9 mouse cellular contexts compared by ENCODE assay signal in genomic region chr3:108174672-108175531, GRCm38 (mm10). TPM values are rescaled to one million over a fixed set of nuclear protein-coding genes. Genes with fewer than 3 reads are reported as not detected.
A peak's percentile ranks its signal among the peaks of the same experiment; 100 is the strongest.
DNase-seq lines count a peak whose midpoint lies in the region; ATAC-seq lines count a peak whose summit lies in the region.
"Had no signal": no experiment of that assay in that cellular context is flagged by ENCODE, and none has a peak within 500 bp of the region (broad histone marks: within the 10 kb centered on the region; RNA-seq: fewer than 3 reads in every experiment).

No protein-coding gene starts in this region.

- peak overlapping the region; percentile 49 for H3K27ac ChIP-seq in neural tube, embryonic 11.5 days (ENCODE audit: low read depth, low read length)
- H3K27ac ChIP-seq in embryonic facial prominence, embryonic 13.5 days: peak overlapping the region; percentile 58
- H3K27ac ChIP-seq in heart, embryonic 15.5 days: no peak overlapping the region
- peak overlapping the region; percentile 74 for H3K27ac ChIP-seq in midbrain, embryonic 12.5 days (replicated peaks)
- no peak overlapping the region for H3K27ac ChIP-seq in liver, embryonic 12.5 days

- H3K4me1 ChIP-seq in neural tube, embryonic 11.5 days (ENCODE audit: control insufficient read depth, insufficient read depth, low read length): 0 out of 2 replicates have a peak, but pooled peaks cover 5% of the 10 kb centered on the region
- H3K4me1 ChIP-seq in embryonic facial prominence, embryonic 13.5 days: peaks cover 24% of the 10 kb centered on the region
- peaks cover 6% of the 10 kb centered on the region; the same call in 1 of the 2 replicates for H3K4me1 ChIP-seq in heart, embryonic 15.5 days (replicated peaks)
- H3K4me1 ChIP-seq in midbrain, embryonic 12.5 days: peaks cover 20% of the 10 kb centered on the region
- no peaks in the 10 kb centered on the region for H3K4me1 ChIP-seq in liver, embryonic 12.5 days

- WGBS in neural tube, embryonic 11.5 days: 23% methylated on average over 13 of the region's 14 CpGs
- WGBS in embryonic facial prominence, embryonic 13.5 days: 22% methylated on average over 14 of the region's 14 CpGs
- 26% methylated on average over 14 of the region's 14 CpGs for WGBS in heart, embryonic 15.5 days
- WGBS in midbrain, embryonic 12.5 days: 27% methylated on average over 14 of the region's 14 CpGs
- WGBS in liver, embryonic 12.5 days (ENCODE audit: insufficient replicate concordance): 48% methylated on average over 14 of the region's 14 CpGs

- no peaks in the 10 kb centered on the region for H3K36me3 ChIP-seq in neural tube, embryonic 11.5 days (ENCODE audit: control insufficient read depth, insufficient read depth, low read length)
- no peaks in the 10 kb centered on the region for H3K36me3 ChIP-seq in embryonic facial prominence, embryonic 13.5 days
- no peaks in the 10 kb centered on the region for H3K36me3 ChIP-seq in heart, embryonic 15.5 days
- no peaks in the 10 kb centered on the region for H3K36me3 ChIP-seq in midbrain, embryonic 12.5 days
- no peaks in the 10 kb centered on the region for H3K36me3 ChIP-seq in liver, embryonic 12.5 days

- no peaks in the 10 kb centered on the region for H3K9me3 ChIP-seq in neural tube, embryonic 11.5 days (ENCODE audit: control insufficient read depth, low read length)
- no peaks in the 10 kb centered on the region for H3K9me3 ChIP-seq in embryonic facial prominence, embryonic 13.5 days
- no peaks in the 10 kb centered on the region for H3K9me3 ChIP-seq in heart, embryonic 15.5 days (replicated peaks)
- no peaks in the 10 kb centered on the region for H3K9me3 ChIP-seq in midbrain, embryonic 12.5 days
- no peaks in the 10 kb centered on the region for H3K9me3 ChIP-seq in liver, embryonic 12.5 days (replicated peaks)

- 0 out of 2 replicates have a peak overlapping the region, but pooled peaks have one; percentile 15 for H3K9ac ChIP-seq in neural tube, embryonic 11.5 days (ENCODE audit: low read length)
- no peak overlapping the region for H3K9ac ChIP-seq in embryonic facial prominence, embryonic 13.5 days
- H3K9ac ChIP-seq in heart, embryonic 15.5 days: no peak overlapping the region
- 0 out of 2 replicates have a peak overlapping the region, but pooled peaks have one; percentile 34 for H3K9ac ChIP-seq in midbrain, embryonic 12.5 days (replicated peaks)
- H3K9ac ChIP-seq in liver, embryonic 12.5 days: no peak overlapping the region

- 0 out of 2 replicates have a peak, but pooled peaks have one; percentile 48 for ATAC-seq in neural tube, embryonic 11.5 days (ENCODE audit: insufficient read depth, low FRiP score, low TSS enrichment)
- ATAC-seq in embryonic facial prominence, embryonic 13.5 days (ENCODE audit: insufficient number of reproducible peaks, insufficient read depth, low FRiP score, low TSS enrichment, low read depth): peak; percentile 77
- ATAC-seq in heart, embryonic 15.5 days (replicated peaks; ENCODE audit: insufficient number of reproducible peaks, insufficient read depth, low FRiP score, low read depth): no peak; the same call in 1 of the 2 replicates
- peak; percentile 85 for ATAC-seq in midbrain, embryonic 12.5 days (ENCODE audit: low FRiP score, low read depth)
- no peak for ATAC-seq in liver, embryonic 12.5 days

- H3K4me3 ChIP-seq in neural tube, embryonic 11.5 days (ENCODE audit: low read depth, low read length): no peak overlapping the region
- H3K4me3 ChIP-seq in embryonic facial prominence, embryonic 13.5 days: no peak overlapping the region
- H3K4me3 ChIP-seq in heart, embryonic 15.5 days: no peak overlapping the region
- no peak overlapping the region for H3K4me3 ChIP-seq in midbrain, embryonic 12.5 days
- H3K4me3 ChIP-seq in liver, embryonic 12.5 days: no peak overlapping the region
- H3K4me3 ChIP-seq: myocyte had no signal

- no peak for DNase-seq in neural tube, embryonic 11.5 days (ENCODE audit: low spot score)
- DNase-seq in neural tube, embryonic 10.5 days (ENCODE audit: extremely low spot score, low spot score): no peak
- DNase-seq in kidney, postnatal 4 days: peak; percentile 56 to 62
- no peak for DNase-seq in thymus, postnatal 0 days (ENCODE audit: low spot score)

- no peak overlapping the region for H3K4me2 ChIP-seq in neural tube, embryonic 11.5 days (ENCODE audit: low read depth)
- peak overlapping the region; percentile 12 for H3K4me2 ChIP-seq in embryonic facial prominence, embryonic 13.5 days
- peak overlapping the region; percentile 14; the same call in 1 of the 2 replicates for H3K4me2 ChIP-seq in heart, embryonic 15.5 days
- H3K4me2 ChIP-seq in midbrain, embryonic 12.5 days (replicated peaks): peak overlapping the region; percentile 25; the same call in 1 of the 2 replicates
- no peak overlapping the region for H3K4me2 ChIP-seq in liver, embryonic 12.5 days

- H3K27me3 ChIP-seq in neural tube, embryonic 11.5 days (ENCODE audit: control insufficient read depth, insufficient read depth, low read length): no peaks in the 10 kb centered on the region
- no peaks in the 10 kb centered on the region for H3K27me3 ChIP-seq in embryonic facial prominence, embryonic 13.5 days
- 0 out of 2 replicates have a peak, but pooled peaks cover 14% of the 10 kb centered on the region for H3K27me3 ChIP-seq in heart, embryonic 15.5 days
- no peaks in the 10 kb centered on the region; the same call in 1 of the 2 replicates for H3K27me3 ChIP-seq in midbrain, embryonic 12.5 days
- peaks cover 39% of the 10 kb centered on the region for H3K27me3 ChIP-seq in liver, embryonic 12.5 days (replicated peaks)

RNA-seq across cellular contexts. Expression of gene Amigo1, which starts 11.2 kb away (rescaled TPM):
- 6.5 and 7.2 TPM in 2 replicates for polyA plus RNA-seq in neural tube, embryonic 11.5 days (2014; fragmentation: Nextera tagmentation; extraction: Ambion mirVana)
- polyA plus RNA-seq in embryonic facial prominence, embryonic 13.5 days (2015; fragmentation: Nextera tagmentation; extraction: Ambion mirVana): 4.0 and 4.5 TPM in 2 replicates
- 3.0 and 3.2 TPM in 2 replicates for polyA plus RNA-seq in heart, embryonic 15.5 days (2015; fragmentation: Nextera tagmentation; extraction: Ambion mirVana)
- polyA plus RNA-seq in midbrain, embryonic 12.5 days (2016; fragmentation: Nextera tagmentation; extraction: Ambion mirVana): 7.5 and 9.3 TPM in 2 replicates
- 1.4 and 1.6 TPM in 2 replicates for polyA plus RNA-seq in thymus, postnatal 0 days (2015; fragmentation: Nextera tagmentation; extraction: Ambion mirVana)
- 1.1 and 1.2 TPM in 2 replicates for polyA plus RNA-seq in liver, embryonic 12.5 days (2016; fragmentation: Nextera tagmentation; extraction: Ambion mirVana)

RNA-seq across cellular contexts. Expression of gene Gpr61, which starts 20.2 kb away (rescaled TPM):
- 0.45 and 1.1 TPM in 2 replicates for polyA plus RNA-seq in neural tube, embryonic 11.5 days (2014; fragmentation: Nextera tagmentation; extraction: Ambion mirVana)
- 0.15 and 0.20 TPM in 2 replicates for polyA plus RNA-seq in embryonic facial prominence, embryonic 13.5 days (2015; fragmentation: Nextera tagmentation; extraction: Ambion mirVana)
- 0.05 and 0.16 TPM in 2 replicates for polyA plus RNA-seq in heart, embryonic 15.5 days (2015; fragmentation: Nextera tagmentation; extraction: Ambion mirVana)
- polyA plus RNA-seq in midbrain, embryonic 12.5 days (2016; fragmentation: Nextera tagmentation; extraction: Ambion mirVana): 0.80 and 1.0 TPM in 2 replicates
- polyA plus RNA-seq in thymus, postnatal 0 days (2015; fragmentation: Nextera tagmentation; extraction: Ambion mirVana): 0.05 TPM in 1 of 2 replicates, not detected in the other
- polyA plus RNA-seq in liver, embryonic 12.5 days (2016; fragmentation: Nextera tagmentation; extraction: Ambion mirVana): 0.04 TPM in 1 of 2 replicates, not detected in the other

RNA-seq across cellular contexts. Expression of gene Cyb561d1, which starts 26.1 kb away (rescaled TPM):
- polyA plus RNA-seq in neural tube, embryonic 11.5 days (2014; fragmentation: Nextera tagmentation; extraction: Ambion mirVana): 2.1 and 2.9 TPM in 2 replicates
- polyA plus RNA-seq in embryonic facial prominence, embryonic 13.5 days (2015; fragmentation: Nextera tagmentation; extraction: Ambion mirVana): 2.6 and 2.8 TPM in 2 replicates
- 2.7 and 3.8 TPM in 2 replicates for polyA plus RNA-seq in heart, embryonic 15.5 days (2015; fragmentation: Nextera tagmentation; extraction: Ambion mirVana)
- polyA plus RNA-seq in midbrain, embryonic 12.5 days (2016; fragmentation: Nextera tagmentation; extraction: Ambion mirVana): 5.6 TPM in 2 replicates
- polyA plus RNA-seq in thymus, postnatal 0 days (2015; fragmentation: Nextera tagmentation; extraction: Ambion mirVana): 7.5 and 9.1 TPM in 2 replicates
- polyA plus RNA-seq in liver, embryonic 12.5 days (2016; fragmentation: Nextera tagmentation; extraction: Ambion mirVana): 2.8 TPM in 2 replicates

RNA-seq across cellular contexts. Expression of gene Gnai3, which starts 29.0 kb away (rescaled TPM):
- 210 and 217 TPM in 2 replicates for polyA plus RNA-seq in neural tube, embryonic 11.5 days (2014; fragmentation: Nextera tagmentation; extraction: Ambion mirVana)
- 173 and 185 TPM in 2 replicates for polyA plus RNA-seq in embryonic facial prominence, embryonic 13.5 days (2015; fragmentation: Nextera tagmentation; extraction: Ambion mirVana)
- 65.9 and 80.3 TPM in 2 replicates for polyA plus RNA-seq in heart, embryonic 15.5 days (2015; fragmentation: Nextera tagmentation; extraction: Ambion mirVana)
- polyA plus RNA-seq in midbrain, embryonic 12.5 days (2016; fragmentation: Nextera tagmentation; extraction: Ambion mirVana): 189 and 199 TPM in 2 replicates
- polyA plus RNA-seq in thymus, postnatal 0 days (2015; fragmentation: Nextera tagmentation; extraction: Ambion mirVana): 164 and 168 TPM in 2 replicates
- 89.0 and 91.7 TPM in 2 replicates for polyA plus RNA-seq in liver, embryonic 12.5 days (2016; fragmentation: Nextera tagmentation; extraction: Ambion mirVana)

RNA-seq across cellular contexts. Expression of gene Atxn7l2, which starts 35.8 kb away (rescaled TPM):
- 21.1 and 24.5 TPM in 2 replicates for polyA plus RNA-seq in neural tube, embryonic 11.5 days (2014; fragmentation: Nextera tagmentation; extraction: Ambion mirVana)
- 22.0 and 27.1 TPM in 2 replicates for polyA plus RNA-seq in embryonic facial prominence, embryonic 13.5 days (2015; fragmentation: Nextera tagmentation; extraction: Ambion mirVana)
- polyA plus RNA-seq in heart, embryonic 15.5 days (2015; fragmentation: Nextera tagmentation; extraction: Ambion mirVana): 5.8 and 9.0 TPM in 2 replicates
- polyA plus RNA-seq in midbrain, embryonic 12.5 days (2016; fragmentation: Nextera tagmentation; extraction: Ambion mirVana): 28.9 and 29.8 TPM in 2 replicates
- polyA plus RNA-seq in thymus, postnatal 0 days (2015; fragmentation: Nextera tagmentation; extraction: Ambion mirVana): 14.2 and 15.7 TPM in 2 replicates
- polyA plus RNA-seq in liver, embryonic 12.5 days (2016; fragmentation: Nextera tagmentation; extraction: Ambion mirVana): 4.5 and 4.9 TPM in 2 replicates

Comparison
In these comparisons a context has a peak if more than half of its experiments do, and no peak if none do; other contexts are left out.
1. ATAC-seq: peak in neural tube, embryonic 11.5 days (single experiment), embryonic facial prominence, embryonic 13.5 days (single experiment) and midbrain, embryonic 12.5 days (single experiment); none in heart, embryonic 15.5 days (single experiment) and liver, embryonic 12.5 days (single experiment).
2. DNase-seq: peak in kidney, postnatal 4 days (2 of 2); none in neural tube, embryonic 11.5 days (single experiment), neural tube, embryonic 10.5 days (single experiment) and thymus, postnatal 0 days (single experiment).
3. H3K27ac ChIP-seq: peak in neural tube, embryonic 11.5 days (single experiment), embryonic facial prominence, embryonic 13.5 days (single experiment) and midbrain, embryonic 12.5 days (single experiment); none in heart, embryonic 15.5 days (single experiment) and liver, embryonic 12.5 days (single experiment).
4. H3K4me2 ChIP-seq: peak in embryonic facial prominence, embryonic 13.5 days (single experiment), heart, embryonic 15.5 days (single experiment) and midbrain, embryonic 12.5 days (single experiment); none in neural tube, embryonic 11.5 days (single experiment) and liver, embryonic 12.5 days (single experiment).
5. H3K9ac ChIP-seq: peak in neural tube, embryonic 11.5 days (single experiment) and midbrain, embryonic 12.5 days (single experiment); none in embryonic facial prominence, embryonic 13.5 days (single experiment), heart, embryonic 15.5 days (single experiment) and liver, embryonic 12.5 days (single experiment).